Mouse (Mus musculus) cerebellum, adult 2 months (tissue): ENCODE data around the gene Pbx1.

ENCODE experiments used
- CTCF ChIP-seq: fragments of 200-500 bp; IDR thresholded peaks from 2 replicates; pipeline ENCODE4 v1.5.1; 2011; ENCODE audit warnings: low read depth, mild to moderate bottlenecking, control low read depth, low read length, moderate library complexity, borderline replicate concordance; ENCODE audit not compliant: insufficient read depth
- POLR2A ChIP-seq: fragments of 200-500 bp; IDR thresholded peaks from 2 replicates; pipeline ENCODE4 v1.6.1; 2011; ENCODE audit warnings: low read length, control low read depth, borderline replicate concordance; ENCODE audit not compliant: insufficient read depth

DNA sequence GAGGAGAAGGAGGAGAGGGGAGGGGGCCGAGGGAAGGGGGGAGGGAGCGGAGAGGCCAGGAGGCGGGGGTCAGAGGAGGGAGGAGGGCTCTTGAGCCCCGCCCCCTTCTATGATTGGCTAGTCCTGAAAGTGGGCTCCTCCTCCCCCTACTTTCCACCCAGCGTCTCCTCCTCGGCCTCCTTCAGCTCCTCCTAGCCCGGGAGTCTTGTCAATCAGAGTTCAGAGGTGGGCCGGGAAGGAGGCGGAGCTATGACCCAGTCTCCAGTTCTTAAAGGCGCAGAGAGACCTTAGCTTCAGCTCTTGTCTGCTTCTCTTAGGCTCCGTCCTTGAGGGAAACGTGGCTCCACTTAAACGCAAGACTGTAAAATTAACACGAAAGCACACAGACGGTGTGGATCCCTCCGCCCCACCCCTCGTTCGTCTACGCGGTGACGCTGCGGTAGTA, 233 bp upstream of the Pbx1 start:
- TF ChIP-seq POLR2A: no peak; the same call in 1 of the 2 replicates
- no peak for TF ChIP-seq CTCF
